Mouse (Mus musculus): Measurements from ENCODE around the gene Inf2. TPM values are rescaled to one million over a fixed set of nuclear protein-coding genes. Genes with fewer than 3 reads are reported as not detected.
A peak's percentile ranks its signal among the peaks of the same experiment; 100 is the strongest.

Inf2 gene
- polyA plus RNA-seq, 1 experiment from 2014 or later: 2.5 TPM

DNA sequence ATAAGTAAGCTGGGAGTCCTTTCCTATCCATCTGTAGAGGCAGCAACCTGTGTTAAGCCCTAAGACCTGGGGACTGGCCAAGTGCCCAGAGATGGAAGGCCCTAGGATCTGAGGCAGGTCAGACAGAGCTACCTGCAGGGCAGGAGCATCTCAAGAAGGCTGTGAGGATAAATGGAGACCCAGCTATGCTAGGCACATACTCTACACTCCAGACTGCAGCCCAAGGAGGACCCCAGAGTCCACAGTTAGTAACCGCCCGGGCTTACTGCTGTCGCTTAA is 72.7 kb downstream of the Inf2 start:
- Histone ChIP-seq H3K4me1 (replicated peaks; ENCODE audit: insufficient read depth, low read length) (peaks cover 27% of the 10 kb centered on the region; the same call in 1 of the 2 replicates), H3K36me3 (ENCODE audit: insufficient read depth, low read length) (peaks cover 62% of the 10 kb centered on the region), H3K4me3 (replicated peaks; ENCODE audit: low read depth, low read length) (no peak overlapping the region), H3K27ac (peak overlapping the region; percentile 60), H3K9me3 (replicated peaks; ENCODE audit: low read length) (no peaks in the 10 kb centered on the region), H3K9ac (ENCODE audit: low read depth, low read length) (0 out of 2 replicates have a peak overlapping the region, but pooled peaks have one; percentile 15), H3K27me3 (ENCODE audit: insufficient read depth, low read length) (no peaks in the 10 kb centered on the region), H3K4me2 (ENCODE audit: low read length) (peak overlapping the region; percentile 23; the same call in 1 of the 2 replicates)
- no peak for ATAC-seq (replicated peaks; ENCODE audit: low FRiP score, low read depth)
- DNase-seq (ENCODE audit: low spot score): no peak
- 67% methylated on average over 3 of the region's 3 CpGs for WGBS
- no peak for TF ChIP-seq CTCF (IDR thresholded peaks at IDR 0.05; ENCODE audit: low read depth)

DNA sequence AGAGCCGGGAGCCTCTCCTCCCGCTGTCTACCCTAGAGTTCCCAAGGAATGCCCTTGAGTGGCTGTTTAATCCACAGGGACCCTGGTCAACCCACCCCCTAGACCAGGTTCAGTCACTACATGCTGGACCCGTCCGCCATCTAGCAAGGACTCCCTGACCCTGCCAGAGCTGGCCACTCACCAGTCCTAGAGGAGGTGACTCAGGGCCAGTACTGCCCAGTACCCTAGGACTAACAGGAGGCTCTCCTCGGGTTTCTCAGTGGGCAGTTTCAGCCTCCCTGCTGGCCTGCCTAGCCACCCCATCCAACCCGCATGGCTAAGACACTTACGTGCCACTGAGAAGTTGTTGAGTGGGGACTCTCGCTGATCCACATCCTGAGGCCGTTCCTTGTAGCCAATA is 73.3 kb downstream of the Inf2 start:
- H3K4me2 ChIP-seq (ENCODE audit: low read length): no peak overlapping the region
- ATAC-seq (replicated peaks; ENCODE audit: low FRiP score, low read depth) (no peak), DNase-seq (ENCODE audit: low spot score) (no peak)
- H3K4me1 ChIP-seq (replicated peaks; ENCODE audit: insufficient read depth, low read length): peaks cover 27% of the 10 kb centered on the region; the same call in 1 of the 2 replicates
- H3K27me3 ChIP-seq (ENCODE audit: insufficient read depth, low read length): no peaks in the 10 kb centered on the region
- WGBS: 64% methylated on average over 9 of the region's 9 CpGs
- H3K9ac ChIP-seq (ENCODE audit: low read depth, low read length): 0 out of 2 replicates have a peak overlapping the region, but pooled peaks have one; percentile 18
- peak overlapping the region; percentile 60 for H3K27ac ChIP-seq
- H3K4me3 ChIP-seq (replicated peaks; ENCODE audit: low read depth, low read length): no peak overlapping the region
- peaks cover 57% of the 10 kb centered on the region for H3K36me3 ChIP-seq (ENCODE audit: insufficient read depth, low read length)
- no peaks in the 10 kb centered on the region for H3K9me3 ChIP-seq (replicated peaks; ENCODE audit: low read length)
- no peak for TF ChIP-seq CTCF (IDR thresholded peaks at IDR 0.05; ENCODE audit: low read depth)

DNA sequence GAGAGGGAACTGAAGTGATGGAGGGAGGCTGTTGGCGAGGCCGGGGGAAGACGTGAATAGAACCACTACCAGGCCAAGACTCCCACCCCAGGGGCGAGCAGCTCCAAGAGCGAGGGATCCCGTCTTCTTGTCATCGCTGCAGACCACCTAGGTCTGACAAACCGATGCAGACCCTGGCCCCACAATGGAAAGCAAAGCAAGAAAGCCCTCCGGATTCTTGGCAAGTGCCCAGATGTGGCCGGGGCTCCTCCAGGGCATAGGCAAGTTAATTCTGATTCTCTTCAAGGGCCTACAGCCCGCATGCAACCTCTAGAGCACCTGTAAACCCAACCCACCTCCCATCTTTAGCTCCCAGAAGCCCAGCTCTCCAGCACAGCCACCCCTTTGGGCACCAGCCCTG is 74.7 kb downstream of the Inf2 start:
- Histone ChIP-seq H3K9ac (ENCODE audit: low read depth, low read length) (no peak overlapping the region), H3K4me2 (ENCODE audit: low read length) (no peak overlapping the region), H3K9me3 (replicated peaks; ENCODE audit: low read length) (no peaks in the 10 kb centered on the region), H3K36me3 (ENCODE audit: insufficient read depth, low read length) (peaks cover 48% of the 10 kb centered on the region), H3K4me1 (replicated peaks; ENCODE audit: insufficient read depth, low read length) (peaks cover 30% of the 10 kb centered on the region; the same call in 1 of the 2 replicates), H3K27me3 (ENCODE audit: insufficient read depth, low read length) (no peaks in the 10 kb centered on the region), H3K27ac (no peak overlapping the region), H3K4me3 (replicated peaks; ENCODE audit: low read depth, low read length) (no peak overlapping the region)
- 79% methylated on average over 11 of the region's 11 CpGs for WGBS
- no peak for TF ChIP-seq CTCF (IDR thresholded peaks at IDR 0.05; ENCODE audit: low read depth)
- ATAC-seq (replicated peaks; ENCODE audit: low FRiP score, low read depth) (no peak), DNase-seq (ENCODE audit: low spot score) (no peak)

DNA sequence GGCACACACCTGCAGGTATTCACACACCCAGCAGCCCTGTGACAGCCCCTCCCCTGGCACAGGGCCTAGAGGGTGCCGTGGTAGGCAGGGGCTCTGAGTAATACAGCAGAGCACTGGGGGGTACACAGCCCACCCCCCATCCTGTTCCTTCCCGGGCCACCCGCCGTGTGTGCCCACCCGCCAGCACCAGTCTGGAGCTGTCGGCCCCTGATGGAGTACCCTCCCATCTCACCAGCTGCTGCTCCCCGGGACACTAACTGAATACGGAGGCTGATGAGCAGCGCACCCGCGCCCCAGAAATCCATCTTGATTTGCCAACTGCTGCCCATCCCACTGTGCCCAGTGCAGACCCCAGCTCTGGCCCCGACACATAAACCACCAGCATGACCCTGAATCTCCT is 75.1 kb downstream of the Inf2 start:
- no peak for TF ChIP-seq CTCF (IDR thresholded peaks at IDR 0.05; ENCODE audit: low read depth)
- no peak for ATAC-seq (replicated peaks; ENCODE audit: low FRiP score, low read depth)
- Histone ChIP-seq H3K27me3 (ENCODE audit: insufficient read depth, low read length) (no peaks in the 10 kb centered on the region), H3K4me2 (ENCODE audit: low read length) (no peak overlapping the region), H3K27ac (no peak overlapping the region), H3K4me1 (replicated peaks; ENCODE audit: insufficient read depth, low read length) (peaks cover 34% of the 10 kb centered on the region; the same call in 1 of the 2 replicates), H3K9ac (ENCODE audit: low read depth, low read length) (no peak overlapping the region), H3K9me3 (replicated peaks; ENCODE audit: low read length) (no peaks in the 10 kb centered on the region), H3K4me3 (replicated peaks; ENCODE audit: low read depth, low read length) (no peak overlapping the region), H3K36me3 (ENCODE audit: insufficient read depth, low read length) (peaks cover 47% of the 10 kb centered on the region)
- no peak for DNase-seq (ENCODE audit: low spot score)
- 91% methylated on average over 12 of the region's 12 CpGs for WGBS

DNA sequence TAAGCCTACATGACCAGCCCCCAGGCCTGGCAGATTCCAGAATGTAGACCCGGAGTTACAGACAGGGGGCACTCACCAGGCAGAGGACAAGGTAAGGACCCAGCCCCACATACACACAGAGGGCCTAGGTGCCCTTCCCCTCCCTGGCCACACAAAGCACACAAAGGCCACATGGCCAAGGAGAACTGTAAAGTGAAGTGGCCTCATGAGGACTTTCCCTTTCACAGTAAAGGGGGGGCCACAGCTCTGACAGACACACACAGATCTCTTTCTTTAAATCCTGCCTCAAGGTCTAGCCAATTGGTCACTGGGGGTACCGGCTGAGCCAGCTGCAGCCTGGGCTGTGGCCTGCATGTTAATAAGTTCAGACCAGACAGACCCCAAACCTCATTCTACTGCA is 75.5 kb downstream of the Inf2 start:
- H3K4me3 ChIP-seq (replicated peaks; ENCODE audit: low read depth, low read length): no peak overlapping the region
- TF ChIP-seq CTCF (IDR thresholded peaks at IDR 0.05; ENCODE audit: low read depth): peak; percentile 12; the same call in 1 of the 2 replicates
- H3K9ac ChIP-seq (ENCODE audit: low read depth, low read length): no peak overlapping the region
- WGBS: 53% methylated on average over 2 of the region's 2 CpGs
- H3K4me2 ChIP-seq (ENCODE audit: low read length): no peak overlapping the region
- no peaks in the 10 kb centered on the region for H3K27me3 ChIP-seq (ENCODE audit: insufficient read depth, low read length)
- H3K36me3 ChIP-seq (ENCODE audit: insufficient read depth, low read length): peaks cover 43% of the 10 kb centered on the region; the same call in 1 of the 2 replicates
- ATAC-seq (replicated peaks; ENCODE audit: low FRiP score, low read depth) (no peak), DNase-seq (ENCODE audit: low spot score) (no peak)
- H3K4me1 ChIP-seq (replicated peaks; ENCODE audit: insufficient read depth, low read length): peaks cover 38% of the 10 kb centered on the region; the same call in 1 of the 2 replicates
- H3K27ac ChIP-seq: no peak overlapping the region
- H3K9me3 ChIP-seq (replicated peaks; ENCODE audit: low read length): no peaks in the 10 kb centered on the region

DNA sequence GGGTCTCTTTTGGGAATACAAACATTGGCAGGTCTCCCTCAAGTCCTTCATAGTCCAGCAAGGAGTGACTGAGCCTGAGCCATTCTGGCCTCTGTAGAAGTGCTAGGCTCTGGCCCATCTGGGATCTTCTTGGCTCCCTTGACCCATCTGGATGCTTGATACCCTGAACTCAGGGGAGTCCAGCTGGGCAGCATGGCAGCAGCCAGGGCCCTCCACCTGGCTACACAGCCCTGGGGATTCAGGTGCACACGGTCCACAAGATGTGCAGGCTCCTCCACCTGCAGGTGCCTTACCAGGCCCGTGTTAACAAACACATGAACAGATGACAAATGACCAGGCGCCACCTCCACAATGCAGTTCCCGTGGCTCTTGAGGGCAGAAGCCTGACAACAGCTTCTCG is 76.1 kb downstream of the Inf2 start:
- H3K27me3 ChIP-seq (ENCODE audit: insufficient read depth, low read length): no peaks in the 10 kb centered on the region
- H3K36me3 ChIP-seq (ENCODE audit: insufficient read depth, low read length): peaks cover 39% of the 10 kb centered on the region
- H3K4me1 ChIP-seq (replicated peaks; ENCODE audit: insufficient read depth, low read length): peaks cover 40% of the 10 kb centered on the region; the same call in 1 of the 2 replicates
- 45% methylated on average over 5 of the region's 5 CpGs for WGBS
- no peak for TF ChIP-seq CTCF (IDR thresholded peaks at IDR 0.05; ENCODE audit: low read depth)
- H3K9me3 ChIP-seq (replicated peaks; ENCODE audit: low read length): no peaks in the 10 kb centered on the region
- no peak overlapping the region for H3K27ac ChIP-seq
- no peak overlapping the region for H3K9ac ChIP-seq (ENCODE audit: low read depth, low read length)
- H3K4me3 ChIP-seq (replicated peaks; ENCODE audit: low read depth, low read length): no peak overlapping the region
- ATAC-seq (replicated peaks; ENCODE audit: low FRiP score, low read depth) (no peak), DNase-seq (ENCODE audit: low spot score) (no peak)
- H3K4me2 ChIP-seq (ENCODE audit: low read length): no peak overlapping the region

Small RNA genes lying within 50 kb of the gene (microRNA-seq; reads per million reads assigned to microRNA genes)
- not detected for gene Mir6939

Other genes with a start within 250 kb of the Inf2 start
- 0.36 and 0.43 TPM in 2 replicates for gene A530016L24Rik, start 99.3 kb upstream of the Inf2 start, polyA plus RNA-seq (2015; fragmentation: Nextera tagmentation; extraction: Ambion mirVana)
- gene Tmem179, start 72.0 kb upstream of the Inf2 start, polyA plus RNA-seq (2015; fragmentation: Nextera tagmentation; extraction: Ambion mirVana): 0.25 and 0.27 TPM in 2 replicates
- gene Adssl1, start 31.3 kb downstream of the Inf2 start, polyA plus RNA-seq (2015; fragmentation: Nextera tagmentation; extraction: Ambion mirVana): 13.4 and 14.5 TPM in 2 replicates
- gene Siva1, start 55.9 kb downstream of the Inf2 start, polyA plus RNA-seq (2015; fragmentation: Nextera tagmentation; extraction: Ambion mirVana): 202 and 209 TPM in 2 replicates
- 72.5 and 114 TPM in 2 replicates for gene Akt1, start 86.1 kb downstream of the Inf2 start, polyA plus RNA-seq (2015; fragmentation: Nextera tagmentation; extraction: Ambion mirVana)
- 5.9 and 6.7 TPM in 2 replicates for gene Zbtb42, start 90.0 kb downstream of the Inf2 start, polyA plus RNA-seq (2015; fragmentation: Nextera tagmentation; extraction: Ambion mirVana)
- gene Cep170b, start 131.7 kb downstream of the Inf2 start, polyA plus RNA-seq (2015; fragmentation: Nextera tagmentation; extraction: Ambion mirVana): 13.6 and 13.9 TPM in 2 replicates
- 7.8 TPM in 2 replicates for gene Pld4, start 171.9 kb downstream of the Inf2 start, polyA plus RNA-seq (2015; fragmentation: Nextera tagmentation; extraction: Ambion mirVana)
- gene Ahnak2, start 213.9 kb downstream of the Inf2 start, polyA plus RNA-seq (2015; fragmentation: Nextera tagmentation; extraction: Ambion mirVana): 0.22 and 0.50 TPM in 2 replicates
- 16.0 and 18.4 TPM in 2 replicates for gene Clba1, start 220.2 kb downstream of the Inf2 start, polyA plus RNA-seq (2015; fragmentation: Nextera tagmentation; extraction: Ambion mirVana)
- gene Cdca4, start 240.6 kb downstream of the Inf2 start, polyA plus RNA-seq (2015; fragmentation: Nextera tagmentation; extraction: Ambion mirVana): 56.6 and 64.5 TPM in 2 replicates

Data from kidney, postnatal 0 days (tissue).